Mouse (Mus musculus) adipocyte (in vitro differentiated cells): Measurements from ENCODE around the gene Fgfr1op.
A peak's percentile ranks its signal among the peaks of the same experiment; 100 is the strongest.
"Not testable (repeated sequence)": the region's sequence is repeated elsewhere in the genome, so short reads cannot be mapped to it uniquely, and the experiment has no call there.

Source experiments
- DNase-seq: peaks from one replicate; pipeline ENCODE4 v3.0.0-alpha.2; 2016; ENCODE audit warnings: low spot score

Fgfr1op gene

GRCm38 (mm10) chr17:8164701-8165607, at the start of gene Fgfr1op:
Gene Fgfr1op, plus strand, starts transcription at chr17:8165501.
- peak; percentile 59 for DNase-seq

- not testable (repeated sequence) for DNase-seq
Measured at GRCm38 (mm10) chr17:8116378-8116777, 48.9 kb upstream of the Fgfr1op start.

GRCm38 (mm10) chr17:8116928-8117327, 48.4 kb upstream of the Fgfr1op start:
- not testable (repeated sequence) for DNase-seq

- DNase-seq: not testable (repeated sequence)
Measured at GRCm38 (mm10) chr17:8122974-8123373, 42.3 kb upstream of the Fgfr1op start.

- DNase-seq: not testable (repeated sequence)
Measured at GRCm38 (mm10) chr17:8124586-8124985, 40.7 kb upstream of the Fgfr1op start.

GRCm38 (mm10) chr17:8128326-8128993, 36.8 kb upstream of the Fgfr1op start:
- not testable (repeated sequence) for DNase-seq

- DNase-seq: not testable (repeated sequence)
Measured at GRCm38 (mm10) chr17:8129578-8129977, 35.7 kb upstream of the Fgfr1op start.

- not testable (repeated sequence) for DNase-seq
Measured at GRCm38 (mm10) chr17:8130849-8131248, 34.5 kb upstream of the Fgfr1op start.

GRCm38 (mm10) chr17:8138116-8138515, 27.2 kb upstream of the Fgfr1op start:
- DNase-seq: not testable (repeated sequence)

- DNase-seq: not testable (repeated sequence)
Measured at GRCm38 (mm10) chr17:8140210-8140609, 25.1 kb upstream of the Fgfr1op start.

GRCm38 (mm10) chr17:8143802-8144673, 21.3 kb upstream of the Fgfr1op start:
- not testable (repeated sequence) for DNase-seq

GRCm38 (mm10) chr17:8146931-8147330, 18.4 kb upstream of the Fgfr1op start:
- DNase-seq: peak; percentile 50

GRCm38 (mm10) chr17:8147439-8148316, 17.6 kb upstream of the Fgfr1op start, which contains the start of the genes Gm49673 and Rnaset2a:
Gene Gm49673, minus strand, starts transcription at chr17:8147788.
Gene Rnaset2a, minus strand, starts transcription at chr17:8148097.
- DNase-seq: peak; percentile 19

GRCm38 (mm10) chr17:8155010-8155409, 10.3 kb upstream of the Fgfr1op start:
- DNase-seq: not testable (repeated sequence)

- DNase-seq: not testable (repeated sequence)
Measured at GRCm38 (mm10) chr17:8155982-8156381, 9.3 kb upstream of the Fgfr1op start.

- DNase-seq: not testable (repeated sequence)
Measured at GRCm38 (mm10) chr17:8158627-8159026, 6.7 kb upstream of the Fgfr1op start.

- DNase-seq: peak; percentile 24
Measured at GRCm38 (mm10) chr17:8160969-8161368, 4.3 kb upstream of the Fgfr1op start.

GRCm38 (mm10) chr17:8165608-8165945, 276 bp downstream of the Fgfr1op start:
- DNase-seq: peak; percentile 23

GRCm38 (mm10) chr17:8165977-8166376, 676 bp downstream of the Fgfr1op start:
- not testable (repeated sequence) for DNase-seq

- DNase-seq: not testable (repeated sequence)
Measured at GRCm38 (mm10) chr17:8166454-8166853, 1.2 kb downstream of the Fgfr1op start.

- DNase-seq: not testable (repeated sequence)
Measured at GRCm38 (mm10) chr17:8167436-8167835, 2.1 kb downstream of the Fgfr1op start.
